Mouse (Mus musculus) heart, embryonic 15.5 days (tissue): ENCODE results near the gene Slc16a3. TPM values are rescaled to one million over a fixed set of nuclear protein-coding genes. Genes with fewer than 3 reads are reported as not detected.

Source experiments
- ATAC-seq: fragments of 200-750 bp; cut with Nextera tagmentation; replicated peaks from 2 replicates; pipeline ENCODE4 v1.8.0; 2017; ENCODE audit warnings: low read depth, moderate TSS enrichment; ENCODE audit not compliant: insufficient number of reproducible peaks, insufficient read depth, low FRiP score
- H3K27ac ChIP-seq: fragments of 300-500 bp; sonication (generic); 2 replicates; pipeline ENCODE4 v1.5.1; 2015; ENCODE audit warnings: mild to moderate bottlenecking, inconsistent platforms
- H3K27me3 ChIP-seq: fragments of 300-500 bp; sonication (generic); 2 replicates; pipeline ENCODE4 v1.6.1; 2015; ENCODE audit warnings: inconsistent platforms
- H3K36me3 ChIP-seq: fragments of 300-500 bp; sonication (generic); 2 replicates; pipeline ENCODE4 v1.6.1; 2015; ENCODE audit warnings: mild to moderate bottlenecking, inconsistent platforms
- H3K4me1 ChIP-seq: fragments of 300-500 bp; sonication (generic); replicated peaks from 2 replicates; pipeline ENCODE4 v1.6.1; 2015; ENCODE audit warnings: inconsistent platforms
- H3K4me2 ChIP-seq: fragments of 300-500 bp; sonication (generic); 2 replicates; pipeline ENCODE4 v1.6.1; 2015; ENCODE audit warnings: inconsistent platforms, mild to moderate bottlenecking, moderate library complexity
- H3K4me3 ChIP-seq: fragments of 300-500 bp; sonication (generic); 2 replicates; pipeline ENCODE4 v1.5.1; 2015; ENCODE audit warnings: mild to moderate bottlenecking, inconsistent platforms
- H3K9ac ChIP-seq: fragments of 300-500 bp; sonication (generic); 2 replicates; pipeline ENCODE4 v1.6.1; 2015; ENCODE audit warnings: mild to moderate bottlenecking, inconsistent platforms
- H3K9me3 ChIP-seq: fragments of 300-500 bp; sonication (generic); replicated peaks from 2 replicates; pipeline ENCODE4 v1.6.1; 2016; ENCODE audit warnings: inconsistent platforms
- WGBS: fragments of 180-500 bp; shearing (Covaris S2); methylation state at CpG from one replicate; pipeline ENCODE4 v1.1.7; 2015; ENCODE audit warnings: mixed read lengths; 5-methylcytosine and 5-hydroxymethylcytosine counted together
- polyA plus RNA-seq: library from polyadenylated mRNA; unstranded; fragments of >200 nt; fragmentation: Nextera tagmentation; extraction: Ambion mirVana; gene quantifications from 2 replicates; pipeline ENCODE4 v1.2.1, GENCODE M21; 2015

Slc16a3 gene
- polyA plus RNA-seq, 1 experiment from 2014 or later: 158 TPM

- no peak overlapping the region for H3K4me2 ChIP-seq
- 92% methylated on average over 3 of the region's 3 CpGs for WGBS
- no peaks in the 10 kb centered on the region for H3K36me3 ChIP-seq
- H3K9ac ChIP-seq: no peak overlapping the region
- no peak overlapping the region for H3K27ac ChIP-seq
- no peaks in the 10 kb centered on the region for H3K27me3 ChIP-seq
- H3K4me3 ChIP-seq: no peak overlapping the region
- ATAC-seq: no peak
- H3K4me1 ChIP-seq: peaks cover 45% of the 10 kb centered on the region
- H3K9me3 ChIP-seq: no peaks in the 10 kb centered on the region
Observed at GRCm38 (mm10) chr11:120993080-120993479, 44.8 kb downstream of the Slc16a3 start.

- H3K27me3 ChIP-seq: no peaks in the 10 kb centered on the region
- 64% methylated on average over 5 of the region's 5 CpGs for WGBS
Observed at GRCm38 (mm10) chr11:120993586-120993985, 45.3 kb downstream of the Slc16a3 start.

GRCm38 (mm10) chr11:120994741-120995140, 46.5 kb downstream of the Slc16a3 start:
- WGBS: 78% methylated on average over 6 of the region's 6 CpGs
- peaks cover 28% of the 10 kb centered on the region for H3K4me1 ChIP-seq
- H3K9ac ChIP-seq: no peak overlapping the region
- H3K4me2 ChIP-seq: no peak overlapping the region
- H3K27ac ChIP-seq: no peak overlapping the region
- no peak overlapping the region for H3K4me3 ChIP-seq
- no peaks in the 10 kb centered on the region for H3K27me3 ChIP-seq
- ATAC-seq: no peak
- H3K9me3 ChIP-seq: no peaks in the 10 kb centered on the region
- H3K36me3 ChIP-seq: no peaks in the 10 kb centered on the region

More at GRCm38 (mm10) chr11:120993586-120993985, 45.3 kb downstream of the Slc16a3 start:
- Histone ChIP-seq H3K4me1 (peaks cover 40% of the 10 kb centered on the region), H3K4me2 (no peak overlapping the region), H3K27ac (no peak overlapping the region), H3K36me3 (no peaks in the 10 kb centered on the region), H3K4me3 (no peak overlapping the region), H3K9ac (no peak overlapping the region), H3K9me3 (no peaks in the 10 kb centered on the region)
- ATAC-seq: no peak

- H3K27ac ChIP-seq: no peak overlapping the region
- no peaks in the 10 kb centered on the region for H3K27me3 ChIP-seq
- peaks cover 5% of the 10 kb centered on the region; the same call in 1 of the 2 replicates for H3K4me1 ChIP-seq
- no peaks in the 10 kb centered on the region for H3K36me3 ChIP-seq
- ATAC-seq: no peak
- no peaks in the 10 kb centered on the region for H3K9me3 ChIP-seq
- H3K4me2 ChIP-seq: no peak overlapping the region
- H3K9ac ChIP-seq: no peak overlapping the region
- no peak overlapping the region for H3K4me3 ChIP-seq
- 50% methylated on average over 4 of the region's 4 CpGs for WGBS
Observed at GRCm38 (mm10) chr11:121001966-121002365, 53.7 kb downstream of the Slc16a3 start.

GRCm38 (mm10) chr11:121004281-121004680, 56.0 kb downstream of the Slc16a3 start:
- H3K9me3 ChIP-seq: no peaks in the 10 kb centered on the region

GRCm38 (mm10) chr11:121006184-121006583, 57.9 kb downstream of the Slc16a3 start:
- H3K4me2 ChIP-seq: no peak overlapping the region
- H3K9ac ChIP-seq: no peak overlapping the region
- H3K4me1 ChIP-seq: peaks cover 5% of the 10 kb centered on the region; the same call in 1 of the 2 replicates
- H3K4me3 ChIP-seq: no peak overlapping the region
- no peaks in the 10 kb centered on the region for H3K9me3 ChIP-seq
- no peaks in the 10 kb centered on the region for H3K36me3 ChIP-seq
- ATAC-seq: no peak
- no peaks in the 10 kb centered on the region for H3K27me3 ChIP-seq
- 65% methylated on average over 6 of the region's 6 CpGs for WGBS
- H3K27ac ChIP-seq: no peak overlapping the region

More at GRCm38 (mm10) chr11:121004281-121004680, 56.0 kb downstream of the Slc16a3 start:
- H3K9ac ChIP-seq: no peak overlapping the region
- H3K36me3 ChIP-seq: no peaks in the 10 kb centered on the region
- no peak overlapping the region for H3K27ac ChIP-seq
- peaks cover 5% of the 10 kb centered on the region; the same call in 1 of the 2 replicates for H3K4me1 ChIP-seq
- ATAC-seq: no peak
- H3K27me3 ChIP-seq: no peaks in the 10 kb centered on the region
- H3K4me2 ChIP-seq: no peak overlapping the region
- no peak overlapping the region for H3K4me3 ChIP-seq
- 55% methylated on average over 5 of the region's 5 CpGs for WGBS

- no peak overlapping the region for H3K4me2 ChIP-seq
- peaks cover 5% of the 10 kb centered on the region for H3K4me1 ChIP-seq
- 92% methylated on average over 3 of the region's 3 CpGs for WGBS
- ATAC-seq: no peak
- H3K4me3 ChIP-seq: no peak overlapping the region
- no peaks in the 10 kb centered on the region for H3K9me3 ChIP-seq
- H3K27me3 ChIP-seq: no peaks in the 10 kb centered on the region
- no peaks in the 10 kb centered on the region for H3K36me3 ChIP-seq
- no peak overlapping the region for H3K27ac ChIP-seq
- H3K9ac ChIP-seq: no peak overlapping the region
Observed at GRCm38 (mm10) chr11:121010044-121010755, 61.9 kb downstream of the Slc16a3 start.

Other genes starting within 250 kb of the Slc16a3 start
- gene Cenpx, start 234.7 kb upstream of the Slc16a3 start, polyA plus RNA-seq: 105 and 111 TPM in 2 replicates
- 27.5 and 36.8 TPM in 2 replicates for gene Lrrc45, start 234.6 kb upstream of the Slc16a3 start, polyA plus RNA-seq
- gene Rac3, start 227.0 kb upstream of the Slc16a3 start, polyA plus RNA-seq: 7.8 and 17.0 TPM in 2 replicates
- 7.0 and 16.7 TPM in 2 replicates for gene Dcxr, start 221.2 kb upstream of the Slc16a3 start, polyA plus RNA-seq
- 11.4 and 46.0 TPM in 2 replicates for gene Cbr2, start 216.4 kb upstream of the Slc16a3 start, polyA plus RNA-seq
- 2.1 and 2.8 TPM in 2 replicates for gene Hmga1b, start 185.7 kb upstream of the Slc16a3 start, polyA plus RNA-seq
- 21.1 and 30.8 TPM in 2 replicates for gene Rfng, start 164.3 kb upstream of the Slc16a3 start, polyA plus RNA-seq
- gene Gps1, start 164.2 kb upstream of the Slc16a3 start, polyA plus RNA-seq: 113 and 134 TPM in 2 replicates
- gene Dus1l, start 152.1 kb upstream of the Slc16a3 start, polyA plus RNA-seq: 36.9 and 50.0 TPM in 2 replicates
- gene Fasn, start 123.9 kb upstream of the Slc16a3 start, polyA plus RNA-seq: 17.0 and 31.7 TPM in 2 replicates
- gene Ccdc57, start 15.6 kb upstream of the Slc16a3 start, polyA plus RNA-seq: 3.5 and 4.5 TPM in 2 replicates
- gene Csnk1d, start 42.9 kb downstream of the Slc16a3 start, polyA plus RNA-seq: 59.5 and 79.0 TPM in 2 replicates
- gene Cd7, start 90.9 kb downstream of the Slc16a3 start, polyA plus RNA-seq: 0.74 and 3.4 TPM in 2 replicates
- gene Sectm1b, start 115.1 kb downstream of the Slc16a3 start, polyA plus RNA-seq: not detected in 2 replicates
- 0.30 TPM in 1 of 2 replicates, not detected in the other for gene Sectm1a, start 132.7 kb downstream of the Slc16a3 start, polyA plus RNA-seq
- gene Tex19.2, start 170.2 kb downstream of the Slc16a3 start, polyA plus RNA-seq: not detected in 2 replicates
- gene Tex19.1, start 197.7 kb downstream of the Slc16a3 start, polyA plus RNA-seq: 0.10 TPM in 1 of 2 replicates, not detected in the other
- gene Uts2r, start 211.8 kb downstream of the Slc16a3 start, polyA plus RNA-seq: not detected in 2 replicates